Mouse (Mus musculus) ES-Bruce4 (cell line): ENCODE measurements at regions not wholly inside any gene's neighbourhood (a gene's known extent, or its start where the extent isn't known, plus 50 kb on each side); places are given as distances from the start of the nearest gene placed in this dataset.

Source experiments
- H3K27ac ChIP-seq: 2 replicates; pipeline ENCODE4 v1.5.1; 2012; ENCODE audit warnings: low read length, inconsistent platforms; ENCODE audit not compliant: insufficient read depth
- H3K27me3 ChIP-seq: 2 replicates; pipeline ENCODE4 v1.6.1; 2012; ENCODE audit warnings: mild to moderate bottlenecking, low read length, inconsistent platforms; ENCODE audit not compliant: control insufficient read depth, poor library complexity, insufficient read depth, severe bottlenecking
- H3K36me3 ChIP-seq: 2 replicates; pipeline ENCODE4 v1.6.1; 2012; ENCODE audit warnings: inconsistent platforms, mild to moderate bottlenecking, low read length, moderate library complexity; ENCODE audit not compliant: control insufficient read depth, poor library complexity, insufficient read depth, severe bottlenecking
- H3K4me1 ChIP-seq: one replicate; pipeline ENCODE4 v1.8.1; 2011; ENCODE audit warnings: low read length; ENCODE audit not compliant: control insufficient read depth, insufficient read depth
- H3K4me3 ChIP-seq: 2 replicates; pipeline ENCODE4 v1.5.1; 2011; ENCODE audit warnings: low read depth, mild to moderate bottlenecking, low read length
- H3K9ac ChIP-seq: 2 replicates; pipeline ENCODE4 v1.6.1; 2012; ENCODE audit warnings: low read depth, mild to moderate bottlenecking, inconsistent platforms; ENCODE audit not compliant: poor library complexity, severe bottlenecking
- H3K9me3 ChIP-seq: replicated peaks from 2 replicates; pipeline ENCODE4 v1.6.1; 2012; ENCODE audit warnings: mild to moderate bottlenecking, low read length, inconsistent platforms; ENCODE audit not compliant: control insufficient read depth, poor library complexity, insufficient read depth, severe bottlenecking
- CTCF ChIP-seq: IDR thresholded peaks from one replicate; pipeline ENCODE4 v1.8.1; 2011; ENCODE audit warnings: low read depth, low read length
- EP300 ChIP-seq: IDR thresholded peaks from 2 replicates; pipeline ENCODE4 v1.6.1; 2011; ENCODE audit warnings: low read depth, low read length; ENCODE audit not compliant: insufficient read depth
- POLR2A ChIP-seq: IDR thresholded peaks from one replicate; pipeline ENCODE4 v1.8.1; 2011; ENCODE audit warnings: low read length; ENCODE audit not compliant: insufficient read depth

GRCm38 (mm10) chr9:46903491-46904220, 94.9 kb upstream of the Gm4791 start:
- no peaks in the 10 kb centered on the region for H3K27me3 ChIP-seq
- no peaks in the 10 kb centered on the region for H3K9me3 ChIP-seq
- H3K4me1 ChIP-seq, result no peaks in the 10 kb centered on the region
- TF ChIP-seq EP300, result no peak
- no peak for TF ChIP-seq POLR2A
- TF ChIP-seq CTCF, result no peak
- no peak overlapping the region for H3K9ac ChIP-seq
- H3K36me3 ChIP-seq, result no peaks in the 10 kb centered on the region
- no peak overlapping the region for H3K27ac ChIP-seq
- no peak overlapping the region for H3K4me3 ChIP-seq

GRCm38 (mm10) chr9:46899283-46899682, 99.3 kb upstream of the Gm4791 start:
- Histone ChIP-seq H3K36me3 (no peaks in the 10 kb centered on the region), H3K27me3 (no peaks in the 10 kb centered on the region), H3K4me1 (no peaks in the 10 kb centered on the region), H3K27ac (no peak overlapping the region), H3K9ac (no peak overlapping the region), H3K9me3 (no peaks in the 10 kb centered on the region), H3K4me3 (no peak overlapping the region)
- TF ChIP-seq EP300 (no peak), POLR2A (no peak), CTCF (no peak)

- Histone ChIP-seq H3K9ac (no peak overlapping the region), H3K9me3 (no peaks in the 10 kb centered on the region), H3K4me3 (no peak overlapping the region), H3K36me3 (no peaks in the 10 kb centered on the region), H3K27me3 (no peaks in the 10 kb centered on the region), H3K27ac (no peak overlapping the region), H3K4me1 (no peaks in the 10 kb centered on the region)
- TF ChIP-seq EP300 (no peak), CTCF (no peak), POLR2A (no peak)
These were observed 100.4 kb upstream of the Gm4791 start for GRCm38 (mm10) chr9:46898120-46898519.

- no peak overlapping the region for H3K27ac ChIP-seq
- no peaks in the 10 kb centered on the region for H3K36me3 ChIP-seq
- H3K4me3 ChIP-seq, result no peak overlapping the region
- no peaks in the 10 kb centered on the region for H3K9me3 ChIP-seq
- peaks cover 10% of the 10 kb centered on the region for H3K4me1 ChIP-seq
- TF ChIP-seq POLR2A (no peak), EP300 (no peak), CTCF (no peak)
- no peak overlapping the region for H3K9ac ChIP-seq
- H3K27me3 ChIP-seq, result no peaks in the 10 kb centered on the region; the same call in 1 of the 2 replicates
These were observed 106.7 kb upstream of the Gm4791 start for GRCm38 (mm10) chr9:46891829-46892228.

- no peak overlapping the region for H3K9ac ChIP-seq
- TF ChIP-seq CTCF, result no peak
- peak; percentile 85 for TF ChIP-seq EP300
- TF ChIP-seq POLR2A, result no peak
- H3K27ac ChIP-seq, result peak overlapping the region; percentile 35; the same call in 1 of the 2 replicates
These were observed 108.4 kb upstream of the Gm4791 start for GRCm38 (mm10) chr9:46889933-46890662.

More at GRCm38 (mm10) chr9:46889933-46890662, 108.4 kb upstream of the Gm4791 start:
- Histone ChIP-seq H3K4me3 (no peak overlapping the region), H3K4me1 (peaks cover 10% of the 10 kb centered on the region), H3K36me3 (no peaks in the 10 kb centered on the region), H3K27me3 (no peaks in the 10 kb centered on the region; the same call in 1 of the 2 replicates), H3K9me3 (no peaks in the 10 kb centered on the region)
